In genomic region chr17:30188031-30188981, GRCm38 (mm10) we compare ENCODE assay signal across 9 mouse cellular contexts.
DNase-seq lines count a peak whose midpoint lies in the region; ATAC-seq lines count a peak whose summit lies in the region.
"Had no signal": no experiment of that assay in that cellular context is flagged by ENCODE, and none has a peak within 500 bp of the region (broad histone marks: within the 10 kb centered on the region; RNA-seq: fewer than 3 reads in every experiment).

No protein-coding gene starts in this region.

- H3K4me2 ChIP-seq in neural tube, embryonic 11.5 days (ENCODE audit: low read depth), result no peak overlapping the region
- 0 out of 2 replicates have a peak overlapping the region, but pooled peaks have one; percentile 16 for H3K4me2 ChIP-seq in hindbrain, embryonic 12.5 days (replicated peaks)
- peak overlapping the region; percentile 21; the same call in 1 of the 2 replicates for H3K4me2 ChIP-seq in neural tube, embryonic 14.5 days (ENCODE audit: low read depth, low read length)

- no peaks in the 10 kb centered on the region for H3K9me3 ChIP-seq in neural tube, embryonic 11.5 days (ENCODE audit: control insufficient read depth, low read length)
- H3K9me3 ChIP-seq in hindbrain, embryonic 12.5 days (replicated peaks), result no peaks in the 10 kb centered on the region
- no peaks in the 10 kb centered on the region for H3K9me3 ChIP-seq in neural tube, embryonic 14.5 days (ENCODE audit: control insufficient read depth, low read length)

- H3K4me3 ChIP-seq in neural tube, embryonic 11.5 days (ENCODE audit: low read depth, low read length), result no peak overlapping the region
- H3K4me3 ChIP-seq in hindbrain, embryonic 12.5 days, result no peak overlapping the region
- no peak overlapping the region for H3K4me3 ChIP-seq in neural tube, embryonic 14.5 days (ENCODE audit: low read depth, low read length)

- H3K36me3 ChIP-seq in neural tube, embryonic 11.5 days (ENCODE audit: control insufficient read depth, insufficient read depth, low read length), result no peaks in the 10 kb centered on the region; the same call in 1 of the 2 replicates
- 0 out of 2 replicates have a peak, but pooled peaks cover 3% of the 10 kb centered on the region for H3K36me3 ChIP-seq in hindbrain, embryonic 12.5 days
- no peaks in the 10 kb centered on the region for H3K36me3 ChIP-seq in neural tube, embryonic 14.5 days (ENCODE audit: control insufficient read depth, insufficient read depth, low read length)

- WGBS in neural tube, embryonic 11.5 days, result 23% methylated on average over 20 of the region's 20 CpGs
- 21% methylated on average over 20 of the region's 20 CpGs for WGBS in hindbrain, embryonic 12.5 days
- 12% methylated on average over 20 of the region's 20 CpGs for WGBS in neural tube, embryonic 14.5 days

- peaks cover 18% of the 10 kb centered on the region for H3K4me1 ChIP-seq in neural tube, embryonic 11.5 days (ENCODE audit: control insufficient read depth, insufficient read depth, low read length)
- H3K4me1 ChIP-seq in hindbrain, embryonic 12.5 days, result peaks cover 58% of the 10 kb centered on the region
- H3K4me1 ChIP-seq in neural tube, embryonic 14.5 days (ENCODE audit: control insufficient read depth, insufficient read depth, low read length), result peaks cover 37% of the 10 kb centered on the region

- peak; percentile 28 for DNase-seq in cerebellum, adult 11 months
- DNase-seq in neural tube, embryonic 11.5 days (ENCODE audit: low spot score), result no peak
- no peak for DNase-seq in neural tube, embryonic 10.5 days (ENCODE audit: extremely low spot score, low spot score)
- DNase-seq in gastrocnemius, postnatal 36 days, result no peak
- DNase-seq in spleen, postnatal 10 days (ENCODE audit: low spot score in 2 of 2), result no peak

- H3K27ac ChIP-seq in neural tube, embryonic 11.5 days (ENCODE audit: low read depth, low read length), result peak overlapping the region; percentile 56; the same call in 1 of the 2 replicates
- peak overlapping the region; percentile 87 for H3K27ac ChIP-seq in hindbrain, embryonic 12.5 days
- H3K27ac ChIP-seq in neural tube, embryonic 14.5 days (ENCODE audit: low read depth, low read length), result peak overlapping the region; percentile 74
- H3K27ac ChIP-seq: macrophage had no signal

- no peaks in the 10 kb centered on the region for H3K27me3 ChIP-seq in neural tube, embryonic 11.5 days (ENCODE audit: control insufficient read depth, insufficient read depth, low read length)
- H3K27me3 ChIP-seq in hindbrain, embryonic 12.5 days, result no peaks in the 10 kb centered on the region
- H3K27me3 ChIP-seq in neural tube, embryonic 14.5 days (ENCODE audit: control insufficient read depth, insufficient read depth, low read length), result no peaks in the 10 kb centered on the region

- no peak overlapping the region for H3K9ac ChIP-seq in neural tube, embryonic 11.5 days (ENCODE audit: low read length)
- peak overlapping the region; percentile 9; the same call in 1 of the 2 replicates for H3K9ac ChIP-seq in hindbrain, embryonic 12.5 days
- no peak overlapping the region for H3K9ac ChIP-seq in neural tube, embryonic 14.5 days (replicated peaks; ENCODE audit: low read depth, low read length)

- intact Hi-C loops in gastrocnemius, postnatal 36 days (cut with DNase I), result no loop called here

- ATAC-seq in cerebellum, adult (ENCODE audit: insufficient number of reproducible peaks, low FRiP score, low TSS enrichment), result no peak
- ATAC-seq in neural tube, embryonic 11.5 days (ENCODE audit: insufficient read depth, low FRiP score, low TSS enrichment), result no peak
- ATAC-seq in hindbrain, embryonic 12.5 days (ENCODE audit: low FRiP score), result peak; percentile 60
- peak; percentile 69; the same call in 1 of the 2 replicates for ATAC-seq in neural tube, embryonic 14.5 days (ENCODE audit: low read depth)

Comparison
In these comparisons a context has a peak if more than half of its experiments do, and no peak if none do; other contexts are left out.
1. ATAC-seq: peak in hindbrain, embryonic 12.5 days (single experiment) and neural tube, embryonic 14.5 days (single experiment); none in cerebellum, adult (single experiment) and neural tube, embryonic 11.5 days (single experiment).
2. Peak in every context shown above with its lines, with median percentiles within 50 percentile points of each other: H3K27ac ChIP-seq.